Mouse (Mus musculus): Measurements from ENCODE around the gene Tmem265. TPM values are rescaled to one million over a fixed set of nuclear protein-coding genes. Genes with fewer than 3 reads are reported as not detected.

Tmem265 gene
- polyA plus RNA-seq, 1 experiment from 2014 or later = 6.3 TPM

- Histone ChIP-seq H3K9ac (peak within 1 kb of the TSS; percentile 96), H3K4me2 (peak within 1 kb of the TSS; percentile 91), H3K4me1 (peaks cover 29% of the 10 kb centered on the region), H3K27ac (peak within 1 kb of the TSS; percentile 92), H3K27me3 (replicated peaks) (no peaks in the 10 kb centered on the region), H3K9me3 (no peaks in the 10 kb centered on the region), H3K4me3 (peak within 1 kb of the TSS; percentile 97), H3K36me3 (replicated peaks) (peaks cover 24% of the 10 kb centered on the region)
- ATAC-seq (replicated peaks) = peak; percentile 92
- under 1% methylated on average over 48 of the region's 50 CpGs for WGBS
Measured at GRCm38 (mm10) chr7:127614891-127615843, 54.0 kb downstream of the Tmem265 start, which contains the start of gene Zfp629. Gene Zfp629 (minus strand): TSS chr7:127615797.

GRCm38 (mm10) chr7:127616336-127616735 lies 55.1 kb downstream of the Tmem265 start:
- H3K4me3 ChIP-seq = peak overlapping the region; percentile 97
- H3K36me3 ChIP-seq (replicated peaks) = peaks cover 13% of the 10 kb centered on the region
- peaks cover 29% of the 10 kb centered on the region for H3K4me1 ChIP-seq
- H3K27ac ChIP-seq = peak overlapping the region; percentile 92; the same call in 1 of the 2 replicates
- H3K9me3 ChIP-seq = no peaks in the 10 kb centered on the region
- ATAC-seq (replicated peaks) = no peak
- H3K27me3 ChIP-seq (replicated peaks) = no peaks in the 10 kb centered on the region
- peak overlapping the region; percentile 91 for H3K4me2 ChIP-seq
- WGBS = 65% methylated on average over 1 of the region's 1 CpGs
- H3K9ac ChIP-seq = peak overlapping the region; percentile 20; the same call in 1 of the 2 replicates

Other genes with a start within 250 kb of the Tmem265 start
- 19.1 and 19.2 TPM in 2 replicates for gene Zfp768, start 215.8 kb upstream of the Tmem265 start, polyA plus RNA-seq (2015; fragmentation: Nextera tagmentation; extraction: Ambion mirVana)
- gene Zfp747, start 185.3 kb upstream of the Tmem265 start, polyA plus RNA-seq (2015; fragmentation: Nextera tagmentation; extraction: Ambion mirVana) = 10.3 and 10.5 TPM in 2 replicates
- gene 9130019O22Rik, start 174.2 kb upstream of the Tmem265 start, polyA plus RNA-seq (2015; fragmentation: Nextera tagmentation; extraction: Ambion mirVana) = 5.2 and 6.6 TPM in 2 replicates
- gene E430018J23Rik, start 167.8 kb upstream of the Tmem265 start, polyA plus RNA-seq (2015; fragmentation: Nextera tagmentation; extraction: Ambion mirVana) = 6.3 and 6.6 TPM in 2 replicates
- 5.7 and 6.4 TPM in 2 replicates for gene Zfp764, start 154.6 kb upstream of the Tmem265 start, polyA plus RNA-seq (2015; fragmentation: Nextera tagmentation; extraction: Ambion mirVana)
- 32.0 and 34.2 TPM in 2 replicates for gene Zfp688, start 139.3 kb upstream of the Tmem265 start, polyA plus RNA-seq (2015; fragmentation: Nextera tagmentation; extraction: Ambion mirVana)
- 16.1 and 16.4 TPM in 2 replicates for gene Zfp689, start 112.2 kb upstream of the Tmem265 start, polyA plus RNA-seq (2015; fragmentation: Nextera tagmentation; extraction: Ambion mirVana)
- gene Prr14, start 101.8 kb upstream of the Tmem265 start, polyA plus RNA-seq (2015; fragmentation: Nextera tagmentation; extraction: Ambion mirVana) = 40.5 TPM in 2 replicates
- gene Fbrs, start 82.2 kb upstream of the Tmem265 start, polyA plus RNA-seq (2015; fragmentation: Nextera tagmentation; extraction: Ambion mirVana) = 13.8 and 15.9 TPM in 2 replicates
- 60.4 and 68.0 TPM in 2 replicates for gene Srcap, start 49.4 kb upstream of the Tmem265 start, polyA plus RNA-seq (2015; fragmentation: Nextera tagmentation; extraction: Ambion mirVana)
- gene Gm42715, start 41.8 kb upstream of the Tmem265 start, polyA plus RNA-seq (2015; fragmentation: Nextera tagmentation; extraction: Ambion mirVana) = 17.4 and 17.5 TPM in 2 replicates
- gene Phkg2, start 11.9 kb downstream of the Tmem265 start, polyA plus RNA-seq (2015; fragmentation: Nextera tagmentation; extraction: Ambion mirVana) = 60.0 and 61.0 TPM in 2 replicates
- 10.8 and 10.9 TPM in 2 replicates for gene Ccdc189, start 27.2 kb downstream of the Tmem265 start, polyA plus RNA-seq (2015; fragmentation: Nextera tagmentation; extraction: Ambion mirVana)
- gene Rnf40, start 27.4 kb downstream of the Tmem265 start, polyA plus RNA-seq (2015; fragmentation: Nextera tagmentation; extraction: Ambion mirVana) = 47.9 and 51.1 TPM in 2 replicates
- gene Zfp629, start 54.4 kb downstream of the Tmem265 start, polyA plus RNA-seq (2015; fragmentation: Nextera tagmentation; extraction: Ambion mirVana) = 25.5 and 26.6 TPM in 2 replicates
- gene Bcl7c, start 147.5 kb downstream of the Tmem265 start, polyA plus RNA-seq (2015; fragmentation: Nextera tagmentation; extraction: Ambion mirVana) = 52.9 and 59.2 TPM in 2 replicates
- 3.7 and 3.8 TPM in 2 replicates for gene Ctf1, start 151.3 kb downstream of the Tmem265 start, polyA plus RNA-seq (2015; fragmentation: Nextera tagmentation; extraction: Ambion mirVana)
- gene Ctf2, start 170.8 kb downstream of the Tmem265 start, polyA plus RNA-seq (2015; fragmentation: Nextera tagmentation; extraction: Ambion mirVana) = 0.12 and 0.15 TPM in 2 replicates
- 10.8 and 12.1 TPM in 2 replicates for gene Fbxl19, start 183.2 kb downstream of the Tmem265 start, polyA plus RNA-seq (2015; fragmentation: Nextera tagmentation; extraction: Ambion mirVana)
- 8.1 and 9.8 TPM in 2 replicates for gene Orai3, start 208.4 kb downstream of the Tmem265 start, polyA plus RNA-seq (2015; fragmentation: Nextera tagmentation; extraction: Ambion mirVana)
- 21.5 and 21.6 TPM in 2 replicates for gene Setd1a, start 215.3 kb downstream of the Tmem265 start, polyA plus RNA-seq (2015; fragmentation: Nextera tagmentation; extraction: Ambion mirVana)
- gene Gm49388, start 224.2 kb downstream of the Tmem265 start, polyA plus RNA-seq (2015; fragmentation: Nextera tagmentation; extraction: Ambion mirVana) = not detected in 2 replicates
- gene Hsd3b7, start 239.2 kb downstream of the Tmem265 start, polyA plus RNA-seq (2015; fragmentation: Nextera tagmentation; extraction: Ambion mirVana) = 8.9 and 10.2 TPM in 2 replicates